Mouse (Mus musculus) heart, embryonic 11.5 days (tissue): ENCODE results near the gene Fst. TPM values are rescaled to one million over a fixed set of nuclear protein-coding genes. Genes with fewer than 3 reads are reported as not detected.

ENCODE experiments used
- ATAC-seq: fragments of 200-750 bp; cut with Nextera tagmentation; replicated peaks from 2 replicates; pipeline ENCODE4 v1.8.0; 2017; ENCODE audit warnings: moderate library complexity; ENCODE audit not compliant: insufficient number of reproducible peaks, low FRiP score, low TSS enrichment
- H3K27ac ChIP-seq: fragments of 300-500 bp; sonication (generic); 2 replicates; pipeline ENCODE4 v1.5.1; 2014; ENCODE audit warnings: mild to moderate bottlenecking, low read depth, low read length
- H3K27me3 ChIP-seq: fragments of 300-500 bp; sonication (generic); 2 replicates; pipeline ENCODE4 v1.6.1; 2014; ENCODE audit warnings: mild to moderate bottlenecking, low read length, mixed read lengths; ENCODE audit not compliant: control insufficient read depth, insufficient read depth
- H3K36me3 ChIP-seq: fragments of 300-500 bp; sonication (generic); 2 replicates; pipeline ENCODE4 v1.6.1; 2014; ENCODE audit warnings: mild to moderate bottlenecking, low read length, moderate library complexity, mixed read lengths; ENCODE audit not compliant: control insufficient read depth, insufficient read depth
- H3K4me1 ChIP-seq: fragments of 300-500 bp; sonication (generic); 2 replicates; pipeline ENCODE4 v1.6.1; 2014; ENCODE audit warnings: low read length; ENCODE audit not compliant: control insufficient read depth, insufficient read depth
- H3K4me2 ChIP-seq: fragments of 300-500 bp; sonication (generic); 2 replicates; pipeline ENCODE4 v1.6.1; 2014; ENCODE audit warnings: mild to moderate bottlenecking, moderate library complexity
- H3K4me3 ChIP-seq: fragments of 300-500 bp; sonication (generic); 2 replicates; pipeline ENCODE4 v1.5.1; 2014; ENCODE audit warnings: low read depth, low read length
- H3K9ac ChIP-seq: fragments of 300-500 bp; sonication (generic); 2 replicates; pipeline ENCODE4 v1.6.1; 2014; ENCODE audit warnings: mild to moderate bottlenecking, low read depth, low read length, moderate library complexity
- H3K9me3 ChIP-seq: fragments of 300-500 bp; sonication (generic); replicated peaks from 2 replicates; pipeline ENCODE4 v1.6.1; 2016; ENCODE audit warnings: low read length; ENCODE audit not compliant: control insufficient read depth
- WGBS: fragments of 180-500 bp; shearing (Covaris S2); extraction: QIAGEN DNeasy Blood & Tissue Kit; methylation state at CpG from one replicate; pipeline ENCODE4 v1.1.7; 2014; ENCODE audit not compliant: insufficient replicate concordance; 5-methylcytosine and 5-hydroxymethylcytosine counted together
- polyA plus RNA-seq: library from polyadenylated mRNA; unstranded; fragments of >200 nt; fragmentation: Nextera tagmentation; extraction: Ambion mirVana; gene quantifications from 2 replicates; pipeline ENCODE4 v1.2.1, GENCODE M21; 2014

Fst gene
- polyA plus RNA-seq, 1 experiment from 2014 or later, result 8.1 TPM

- ATAC-seq, result no peak
- WGBS, result 81% methylated on average over 9 of the region's 9 CpGs
- no peak overlapping the region for H3K4me3 ChIP-seq
- no peak overlapping the region for H3K4me2 ChIP-seq
- no peaks in the 10 kb centered on the region for H3K36me3 ChIP-seq
- no peaks in the 10 kb centered on the region for H3K27me3 ChIP-seq
- no peaks in the 10 kb centered on the region for H3K4me1 ChIP-seq
- no peak overlapping the region for H3K9ac ChIP-seq
- H3K9me3 ChIP-seq, result no peaks in the 10 kb centered on the region
- no peak overlapping the region for H3K27ac ChIP-seq
These were observed 53.5 kb downstream of the Fst start for GRCm38 (mm10) chr13:114405100-114405715.

Other genes with a start within 250 kb of the Fst start
- gene Ndufs4, start 70.7 kb downstream of the Fst start, polyA plus RNA-seq, result 389 and 403 TPM in 2 replicates